Mouse (Mus musculus) limb, embryonic 14.5 days (tissue): Measurements from ENCODE around the gene Ckap2l. TPM values are rescaled to one million over a fixed set of nuclear protein-coding genes. Genes with fewer than 3 reads are reported as not detected.

Source experiments
- ATAC-seq: fragments of 200-750 bp; cut with Nextera tagmentation; 2 replicates; pipeline ENCODE4 v1.8.0; 2017; ENCODE audit warnings: low read depth, moderate number of reproducible peaks, moderate TSS enrichment; ENCODE audit not compliant: low FRiP score
- DNase-seq: peaks from one replicate; pipeline ENCODE4 v3.0.0-alpha.2; 2015; ENCODE audit warnings: low spot score
- H3K27ac ChIP-seq: fragments of 300-500 bp; sonication (generic); replicated peaks from 2 replicates; pipeline ENCODE4 v1.5.1; 2014; ENCODE audit warnings: low read depth, mild to moderate bottlenecking, low read length, moderate library complexity, mixed read lengths
- H3K27me3 ChIP-seq: fragments of 300-500 bp; sonication (generic); 2 replicates; pipeline ENCODE4 v1.6.1; 2014; ENCODE audit warnings: low read length, mixed read lengths; ENCODE audit not compliant: control insufficient read depth, insufficient read depth
- H3K36me3 ChIP-seq: fragments of 300-500 bp; sonication (generic); 2 replicates; pipeline ENCODE4 v1.6.1; 2014; ENCODE audit warnings: mild to moderate bottlenecking, low read length, moderate library complexity, mixed read lengths; ENCODE audit not compliant: control insufficient read depth, insufficient read depth
- H3K4me1 ChIP-seq: fragments of 300-500 bp; sonication (generic); 2 replicates; pipeline ENCODE4 v1.6.1; 2014; ENCODE audit warnings: antibody characterized with exemption, low read length, mixed read lengths; ENCODE audit not compliant: control insufficient read depth, insufficient read depth
- H3K4me2 ChIP-seq: fragments of 300-500 bp; sonication (generic); replicated peaks from 2 replicates; pipeline ENCODE4 v1.6.1; 2014; ENCODE audit warnings: low read depth, mild to moderate bottlenecking, low read length, moderate library complexity; ENCODE audit not compliant: severe bottlenecking
- H3K4me3 ChIP-seq: fragments of 300-500 bp; sonication (generic); replicated peaks from 2 replicates; pipeline ENCODE4 v1.5.1; 2014; ENCODE audit warnings: low read length
- H3K9ac ChIP-seq: fragments of 300-500 bp; sonication (generic); 2 replicates; pipeline ENCODE4 v1.6.1; 2014; ENCODE audit warnings: mild to moderate bottlenecking, low read depth, low read length, moderate library complexity; ENCODE audit not compliant: severe bottlenecking
- H3K9me3 ChIP-seq: fragments of 300-500 bp; sonication (generic); 2 replicates; pipeline ENCODE4 v1.6.1; 2016; ENCODE audit warnings: low read length; ENCODE audit not compliant: control insufficient read depth
- POLR2A ChIP-seq: fragments of 200-500 bp; IDR thresholded peaks from 2 replicates; pipeline ENCODE4 v1.8.0; 2012; ENCODE audit warnings: inconsistent platforms, mild to moderate bottlenecking, moderate library complexity, borderline replicate concordance; ENCODE audit not compliant: insufficient read depth, insufficient read length; ENCODE audit errors: extremely low read depth
- WGBS: fragments of 180-500 bp; shearing (Covaris S2); extraction: QIAGEN DNeasy Blood & Tissue Kit; methylation state at CpG from one replicate; pipeline ENCODE4 v1.1.7; 2014; 5-methylcytosine and 5-hydroxymethylcytosine counted together
- polyA plus RNA-seq, 2 experiments: library from polyadenylated mRNA; depleted of rRNA in 1 of 2; stranded (reverse) in 1 of 2; unstranded in 1 of 2; fragments of >200 nt; fragmentation: Nextera tagmentation in 1 of 2; extraction: Ambion mirVana in 1 of 2; gene quantifications; 2 replicates each; pipeline versions ENCODE4 v1.2.1 to v1.2.3; 2012 to 2014

Ckap2l gene
- polyA plus RNA-seq, 2 experiments, result 18.1 to 49.8 TPM

DNA sequence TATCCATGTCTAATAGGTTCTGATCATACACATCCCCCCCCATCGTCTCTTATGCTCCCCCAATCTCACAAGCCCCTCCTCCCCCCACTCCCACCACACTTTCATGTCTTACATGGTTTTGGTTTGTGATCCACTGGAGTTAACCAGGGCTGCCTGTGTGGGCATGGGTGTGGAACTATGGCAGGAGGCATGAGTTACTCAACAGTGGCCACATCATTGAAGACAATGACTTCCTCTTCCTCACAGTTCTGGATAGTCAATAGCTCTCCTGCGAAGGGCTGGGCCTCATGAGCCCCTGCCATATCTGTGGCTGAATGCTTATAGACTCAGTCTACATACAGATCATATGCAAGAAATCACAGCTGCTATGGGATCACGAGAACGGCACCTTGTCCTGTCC is 31.2 kb upstream of the Ckap2l start:
- H3K4me2 ChIP-seq, result no peak overlapping the region
- H3K27me3 ChIP-seq, result no peaks in the 10 kb centered on the region
- WGBS, result 84% methylated on average over 4 of the region's 4 CpGs

DNA sequence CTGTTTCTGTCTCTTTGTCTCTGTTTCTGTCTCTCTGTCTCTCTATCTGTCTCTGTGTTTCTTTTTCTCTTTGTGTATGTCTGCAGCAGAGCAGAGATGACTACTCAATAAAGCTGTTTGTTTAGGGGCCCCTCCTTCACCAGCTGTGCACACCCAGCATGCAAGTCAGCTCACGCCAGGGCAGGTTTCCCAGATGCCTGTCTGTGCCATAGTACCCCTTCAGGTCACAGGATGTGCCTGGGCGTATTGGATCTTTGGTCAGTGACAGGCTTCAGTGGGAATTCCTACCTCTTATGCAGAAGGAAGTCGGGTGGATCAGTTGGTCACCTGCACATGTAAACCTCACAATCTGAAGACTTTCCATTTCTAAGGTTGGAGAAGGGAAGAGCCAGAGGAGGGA is 27.2 kb upstream of the Ckap2l start:
- ATAC-seq, result no peak
- Histone ChIP-seq H3K27ac (no peak overlapping the region), H3K4me2 (no peak overlapping the region), H3K9ac (no peak overlapping the region), H3K27me3 (no peaks in the 10 kb centered on the region), H3K4me3 (no peak overlapping the region), H3K36me3 (no peaks in the 10 kb centered on the region), H3K9me3 (no peaks in the 10 kb centered on the region), H3K4me1 (no peaks in the 10 kb centered on the region)
- no peak for TF ChIP-seq POLR2A
- WGBS, result 79% methylated on average over 3 of the region's 3 CpGs
- DNase-seq, result no peak

More for the DNA sequence above, 31.2 kb upstream of the Ckap2l start:
- no peak overlapping the region for H3K9ac ChIP-seq
- ATAC-seq, result no peak
- no peak for DNase-seq
- no peak overlapping the region for H3K4me3 ChIP-seq
- H3K9me3 ChIP-seq, result no peaks in the 10 kb centered on the region
- H3K4me1 ChIP-seq, result peaks cover 7% of the 10 kb centered on the region; the same call in 1 of the 2 replicates
- TF ChIP-seq POLR2A, result no peak
- no peaks in the 10 kb centered on the region for H3K36me3 ChIP-seq
- H3K27ac ChIP-seq, result no peak overlapping the region

DNA sequence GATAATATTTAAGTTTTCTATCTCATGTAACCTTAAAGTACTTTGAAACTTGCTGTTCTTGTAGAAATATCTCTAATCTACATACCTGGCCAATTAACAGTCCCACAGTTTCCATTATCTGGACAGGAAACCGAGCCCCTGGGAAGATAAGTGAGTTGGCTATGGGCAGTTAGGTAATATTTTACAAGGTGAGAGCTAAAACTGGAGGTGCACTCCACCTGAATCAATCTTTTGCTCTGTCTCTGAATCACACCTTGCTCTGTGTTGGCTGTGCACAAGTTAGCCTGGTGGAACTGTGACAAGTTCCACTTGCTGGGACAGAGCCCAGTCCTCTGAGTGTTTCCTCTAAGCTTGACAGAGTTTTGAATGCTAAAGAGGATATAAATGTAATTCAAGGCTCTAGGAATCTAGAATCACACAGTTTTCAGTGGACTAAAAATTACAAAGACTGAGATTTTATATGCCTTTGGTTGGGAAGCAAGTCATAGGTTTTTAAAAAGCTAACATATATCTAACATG is 25.2 kb upstream of the Ckap2l start:
- Histone ChIP-seq H3K36me3 (no peaks in the 10 kb centered on the region), H3K4me1 (no peaks in the 10 kb centered on the region), H3K9ac (no peak overlapping the region), H3K4me3 (no peak overlapping the region), H3K27me3 (no peaks in the 10 kb centered on the region), H3K9me3 (no peaks in the 10 kb centered on the region), H3K4me2 (no peak overlapping the region), H3K27ac (no peak overlapping the region)
- TF ChIP-seq POLR2A, result no peak
- ATAC-seq (no peak), DNase-seq (no peak)
- 80% methylated on average over 1 of the region's 1 CpGs for WGBS

DNA sequence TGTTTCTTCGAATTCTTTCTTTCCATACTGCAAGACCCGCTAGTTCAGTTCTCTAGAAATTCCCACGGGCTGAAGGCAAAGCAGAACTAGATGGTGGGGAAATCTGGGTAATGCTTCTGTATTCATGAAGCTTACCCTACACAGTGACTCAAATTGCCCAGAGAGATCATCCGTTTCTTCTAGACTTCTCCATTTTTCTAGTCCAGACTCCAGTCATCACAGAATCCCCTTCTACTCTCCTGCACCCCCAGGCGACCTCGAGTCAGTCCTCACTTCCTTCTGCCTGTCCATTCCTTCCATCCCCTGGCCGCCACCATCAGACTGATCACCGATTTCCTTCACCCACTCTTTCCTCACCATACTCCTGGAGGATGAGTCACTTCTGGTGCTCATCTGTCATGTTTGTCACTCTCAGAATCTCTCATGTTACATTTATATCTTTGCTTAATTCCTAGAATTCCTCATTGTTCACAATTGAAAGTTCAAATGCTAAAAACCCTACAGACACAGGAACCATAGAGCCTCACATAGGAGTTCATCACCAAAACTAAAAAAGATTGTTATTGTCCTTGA is 23.1 kb upstream of the Ckap2l start:
- ATAC-seq, result no peak
- no peak overlapping the region for H3K4me2 ChIP-seq
- no peak for TF ChIP-seq POLR2A
- no peak overlapping the region for H3K4me3 ChIP-seq
- no peak overlapping the region for H3K9ac ChIP-seq
- no peaks in the 10 kb centered on the region for H3K27me3 ChIP-seq
- no peaks in the 10 kb centered on the region for H3K9me3 ChIP-seq
- no peaks in the 10 kb centered on the region for H3K36me3 ChIP-seq
- no peak overlapping the region for H3K27ac ChIP-seq
- WGBS, result 86% methylated on average over 8 of the region's 8 CpGs
- H3K4me1 ChIP-seq, result no peaks in the 10 kb centered on the region
- DNase-seq, result no peak

DNA sequence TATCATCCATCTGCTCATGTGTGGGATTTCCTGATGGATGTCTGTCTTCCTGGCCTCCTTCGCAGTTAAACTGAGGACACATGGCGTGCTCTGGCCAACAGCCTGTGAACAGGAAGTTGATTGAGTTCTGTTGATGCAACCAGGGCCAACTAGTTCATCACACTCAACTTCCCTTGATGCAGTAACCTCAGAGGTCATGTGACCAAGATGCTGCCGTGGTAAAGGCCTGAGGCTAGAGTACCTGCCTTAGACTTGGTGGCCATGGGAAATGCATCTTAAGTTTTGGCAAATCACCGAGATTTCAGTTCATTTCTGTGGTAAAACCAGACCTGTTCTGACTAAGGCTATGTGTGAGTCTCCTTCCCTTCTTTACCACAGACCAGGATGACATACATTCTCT is 18.8 kb upstream of the Ckap2l start:
- ATAC-seq, result no peak
- no peak overlapping the region for H3K4me2 ChIP-seq
- no peaks in the 10 kb centered on the region for H3K27me3 ChIP-seq
- H3K27ac ChIP-seq, result no peak overlapping the region
- no peak overlapping the region for H3K9ac ChIP-seq
- no peaks in the 10 kb centered on the region for H3K36me3 ChIP-seq
- WGBS, result 77% methylated on average over 4 of the region's 4 CpGs
- no peak for TF ChIP-seq POLR2A
- no peaks in the 10 kb centered on the region for H3K9me3 ChIP-seq
- H3K4me3 ChIP-seq, result no peak overlapping the region
- no peaks in the 10 kb centered on the region for H3K4me1 ChIP-seq
- no peak for DNase-seq

DNA sequence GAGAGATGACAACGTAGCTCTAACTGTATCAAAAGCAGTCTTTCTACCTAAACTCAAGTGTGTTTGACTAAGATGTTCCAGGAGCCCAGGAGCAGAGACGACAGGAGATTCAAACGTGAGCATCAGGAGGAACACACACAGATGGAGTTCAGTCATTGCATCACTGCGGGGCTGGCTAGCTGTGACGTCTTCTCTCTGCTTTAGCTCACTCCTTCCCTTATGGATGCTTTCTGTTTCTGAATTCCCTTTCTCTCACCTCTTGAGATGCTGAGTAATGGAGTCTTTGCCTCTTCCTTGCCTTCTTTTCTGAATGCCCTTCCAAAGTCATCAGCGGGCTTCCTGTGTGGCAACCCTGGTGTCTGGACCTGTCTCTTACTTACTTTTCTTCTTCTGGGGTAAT is 17.9 kb upstream of the Ckap2l start:
- Histone ChIP-seq H3K4me3 (no peak overlapping the region), H3K36me3 (no peaks in the 10 kb centered on the region), H3K9me3 (no peaks in the 10 kb centered on the region), H3K4me2 (no peak overlapping the region), H3K4me1 (no peaks in the 10 kb centered on the region), H3K9ac (no peak overlapping the region), H3K27me3 (no peaks in the 10 kb centered on the region), H3K27ac (no peak overlapping the region)
- no peak for TF ChIP-seq POLR2A
- no peak for DNase-seq
- WGBS, result 80% methylated on average over 6 of the region's 6 CpGs
- ATAC-seq, result no peak
